Mouse (Mus musculus): ENCODE data around the gene Kcnk4.

DNA sequence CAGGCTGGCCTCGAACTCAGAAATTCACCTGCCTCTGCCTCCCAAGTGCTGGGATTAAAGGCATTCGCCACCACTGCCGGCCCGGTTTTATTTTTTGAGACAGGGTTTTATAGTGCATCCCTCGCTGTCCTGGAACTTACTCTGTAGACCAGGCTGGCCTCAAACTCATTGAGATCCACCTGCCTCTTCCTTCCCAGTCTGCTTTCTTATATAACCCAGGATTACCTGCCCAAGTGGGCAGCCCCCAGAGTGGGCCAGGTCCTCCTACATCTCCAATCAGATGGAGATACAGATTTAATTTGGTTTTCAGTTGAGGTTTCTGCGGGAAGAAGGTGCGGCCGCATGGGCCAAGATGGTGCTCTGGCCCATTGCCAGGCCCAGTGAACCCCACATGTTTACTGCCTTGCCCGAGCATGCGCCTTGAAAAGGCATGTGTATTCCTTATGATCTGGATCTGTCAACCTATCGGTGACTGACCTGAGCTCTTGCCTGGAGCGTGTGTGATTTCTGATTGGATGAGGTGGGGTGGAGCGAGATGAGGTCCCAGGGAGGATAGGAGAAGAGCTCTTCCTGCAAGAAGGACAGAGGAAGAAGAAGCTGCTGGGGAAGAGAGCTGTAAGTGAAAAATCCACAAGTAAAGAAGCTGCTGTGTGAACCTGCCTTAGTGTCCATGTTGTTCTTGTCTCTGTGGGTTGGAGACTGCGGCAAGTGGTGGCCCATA lies 40.4 kb downstream of the Kcnk4 start:
- TF ChIP-seq CTCF (IDR thresholded peaks at IDR 0.05; ENCODE audit: control insufficient read depth, insufficient read depth, insufficient read length): no peak
- no peak for TF ChIP-seq CEBPB (IDR thresholded peaks at IDR 0.05; ENCODE audit: low read depth)
- TF ChIP-seq MYOD1 (IDR thresholded peaks at IDR 0.05; ENCODE audit: control insufficient read depth, insufficient read length, low read depth): no peak
